Mouse (Mus musculus): ENCODE results near the gene Tmem183a. TPM values are rescaled to one million over a fixed set of nuclear protein-coding genes. Genes with fewer than 3 reads are reported as not detected.
A peak's percentile ranks its signal among the peaks of the same experiment; 100 is the strongest.

Gene Tmem183a
- total RNA-seq, 2 experiments from 2014 or later = 52.0 to 84.7 TPM

DNA sequence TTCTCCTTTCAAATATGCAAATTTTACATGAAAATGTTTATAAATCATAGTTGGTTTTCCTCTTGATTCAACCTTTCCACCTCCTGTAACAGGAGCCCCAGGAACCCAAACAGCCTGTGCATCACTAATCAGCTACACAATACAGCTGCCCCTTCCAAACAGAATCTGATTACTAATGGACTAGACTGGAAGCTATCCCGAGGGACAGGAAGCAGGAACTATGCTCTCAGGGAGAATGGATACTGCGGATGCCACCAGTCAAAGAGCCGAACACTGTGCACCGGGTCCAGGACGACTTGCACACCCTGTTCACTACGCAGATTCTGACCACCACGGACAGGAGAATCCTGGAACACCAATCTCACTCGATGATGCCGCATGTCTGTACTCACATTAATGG is 14.0 kb downstream of the Tmem183a start:
- no peak for ATAC-seq (replicated peaks; ENCODE audit: low FRiP score, poor library complexity, severe bottlenecking)

DNA sequence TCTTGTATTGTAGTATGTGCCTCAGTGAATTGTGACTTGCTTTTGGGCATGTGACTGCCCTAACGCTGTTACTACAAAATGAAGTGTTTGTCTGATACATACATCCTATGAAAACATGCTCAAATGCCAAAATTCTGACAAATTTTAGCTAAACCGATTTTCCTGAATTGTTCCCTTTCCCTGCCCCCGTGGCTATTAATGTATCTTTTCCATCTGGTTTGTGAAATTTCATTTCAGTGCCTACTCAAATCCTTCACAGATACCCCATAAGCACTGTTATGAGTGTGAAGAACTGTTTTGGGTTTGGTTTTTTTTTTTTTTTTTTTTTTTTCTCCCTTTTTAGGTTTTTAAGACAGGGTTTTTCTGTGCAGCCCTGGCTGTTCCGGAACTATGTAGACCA is 16.7 kb downstream of the Tmem183a start:
- no peak for ATAC-seq (replicated peaks; ENCODE audit: low FRiP score, poor library complexity, severe bottlenecking)

GRCm38 (mm10) chr1:134344005-134344950 is 17.5 kb downstream of the Tmem183a start:
- ATAC-seq (replicated peaks; ENCODE audit: low FRiP score, poor library complexity, severe bottlenecking) = peak; percentile 87

DNA sequence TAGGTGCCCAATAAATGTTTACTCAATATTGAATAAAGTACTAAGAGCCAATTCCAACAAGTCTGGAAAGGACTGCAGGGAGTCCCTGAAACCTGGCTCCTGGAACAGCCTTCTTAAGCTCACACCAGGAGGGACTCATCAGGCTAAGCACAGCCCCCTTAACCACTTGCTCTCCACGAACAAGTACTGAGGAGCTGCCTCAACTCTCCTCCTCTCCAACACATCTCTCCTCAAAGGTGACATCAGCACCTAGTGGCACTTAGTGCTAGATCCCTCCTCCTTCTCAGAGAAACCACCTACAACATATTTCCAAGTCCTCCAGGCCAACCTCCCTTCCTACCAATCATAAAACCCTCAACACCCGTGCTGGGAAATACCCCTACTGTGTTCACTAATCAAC is 18.2 kb downstream of the Tmem183a start:
- no peak for ATAC-seq (replicated peaks; ENCODE audit: low FRiP score, poor library complexity, severe bottlenecking)

- ATAC-seq (replicated peaks; ENCODE audit: low FRiP score, poor library complexity, severe bottlenecking) = no peak
These were observed 18.9 kb downstream of the Tmem183a start for GRCm38 (mm10) chr1:134342781-134343310.

DNA sequence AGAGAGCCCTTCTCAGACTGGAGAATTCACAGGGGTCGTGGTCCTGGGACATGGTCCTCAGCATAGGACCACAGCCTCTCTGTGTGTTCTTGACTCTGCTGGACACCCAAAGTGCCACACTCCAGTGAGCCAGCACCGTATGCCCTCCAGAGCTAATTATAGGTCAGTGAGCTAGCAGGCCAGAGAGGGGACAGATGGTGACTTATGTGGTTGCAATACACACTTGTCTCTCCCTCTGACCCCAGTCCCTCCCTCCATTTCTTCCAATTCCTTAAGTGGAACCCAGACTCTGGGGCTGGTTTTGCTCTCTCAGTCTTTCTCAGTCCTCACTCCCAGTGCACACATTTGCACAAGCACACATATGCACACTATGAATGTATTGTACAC is 19.5 kb downstream of the Tmem183a start:
- ATAC-seq (replicated peaks; ENCODE audit: low FRiP score, poor library complexity, severe bottlenecking) = no peak

DNA sequence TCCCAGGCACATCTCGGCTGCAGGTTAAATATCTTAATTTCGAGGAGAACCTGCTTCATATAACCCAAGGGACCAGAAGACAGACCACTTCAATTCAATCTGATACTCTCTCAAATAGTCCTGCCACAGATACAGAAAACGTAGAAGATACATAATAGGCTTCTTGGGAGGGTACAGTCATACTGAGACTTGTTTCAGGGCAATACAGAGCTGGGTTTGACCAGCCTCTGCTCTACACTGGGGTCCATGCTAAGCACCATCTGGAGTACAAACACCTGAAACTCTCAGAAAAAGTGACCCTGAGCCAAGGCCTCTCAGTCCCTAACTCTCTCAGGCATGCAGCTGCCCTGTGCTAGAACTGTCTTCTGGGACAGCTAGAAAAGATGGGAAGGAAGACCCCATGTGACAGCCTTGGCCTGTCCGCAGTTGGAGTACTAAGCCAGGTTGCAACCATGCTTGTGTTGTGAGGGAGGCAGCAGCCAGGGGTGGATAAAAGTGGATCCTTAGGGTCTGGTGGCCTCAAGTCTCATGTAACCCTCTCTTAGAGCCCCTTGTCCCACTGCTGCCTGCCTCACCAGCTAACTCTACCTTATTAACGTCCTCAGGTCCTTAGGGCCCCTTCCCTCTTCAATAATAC is 20.0 kb downstream of the Tmem183a start:
- no peak for ATAC-seq (replicated peaks; ENCODE audit: low FRiP score, poor library complexity, severe bottlenecking)

GRCm38 (mm10) chr1:134339757-134340619 is 21.8 kb downstream of the Tmem183a start:
- no peak for ATAC-seq (replicated peaks; ENCODE audit: low FRiP score, poor library complexity, severe bottlenecking)

- no peak for ATAC-seq (replicated peaks; ENCODE audit: low FRiP score, poor library complexity, severe bottlenecking)
These were observed 22.6 kb downstream of the Tmem183a start for GRCm38 (mm10) chr1:134339162-134339561.

- ATAC-seq (replicated peaks; ENCODE audit: low FRiP score, poor library complexity, severe bottlenecking) = no peak
These were observed 24.6 kb downstream of the Tmem183a start for GRCm38 (mm10) chr1:134336958-134337710.

- no peak; the same call in 1 of the 2 replicates for ATAC-seq (replicated peaks; ENCODE audit: low FRiP score, poor library complexity, severe bottlenecking)
These were observed 25.6 kb downstream of the Tmem183a start for GRCm38 (mm10) chr1:134335924-134336810.

- ATAC-seq (replicated peaks; ENCODE audit: low FRiP score, poor library complexity, severe bottlenecking) = no peak
These were observed 26.4 kb downstream of the Tmem183a start for GRCm38 (mm10) chr1:134335211-134335923.

DNA sequence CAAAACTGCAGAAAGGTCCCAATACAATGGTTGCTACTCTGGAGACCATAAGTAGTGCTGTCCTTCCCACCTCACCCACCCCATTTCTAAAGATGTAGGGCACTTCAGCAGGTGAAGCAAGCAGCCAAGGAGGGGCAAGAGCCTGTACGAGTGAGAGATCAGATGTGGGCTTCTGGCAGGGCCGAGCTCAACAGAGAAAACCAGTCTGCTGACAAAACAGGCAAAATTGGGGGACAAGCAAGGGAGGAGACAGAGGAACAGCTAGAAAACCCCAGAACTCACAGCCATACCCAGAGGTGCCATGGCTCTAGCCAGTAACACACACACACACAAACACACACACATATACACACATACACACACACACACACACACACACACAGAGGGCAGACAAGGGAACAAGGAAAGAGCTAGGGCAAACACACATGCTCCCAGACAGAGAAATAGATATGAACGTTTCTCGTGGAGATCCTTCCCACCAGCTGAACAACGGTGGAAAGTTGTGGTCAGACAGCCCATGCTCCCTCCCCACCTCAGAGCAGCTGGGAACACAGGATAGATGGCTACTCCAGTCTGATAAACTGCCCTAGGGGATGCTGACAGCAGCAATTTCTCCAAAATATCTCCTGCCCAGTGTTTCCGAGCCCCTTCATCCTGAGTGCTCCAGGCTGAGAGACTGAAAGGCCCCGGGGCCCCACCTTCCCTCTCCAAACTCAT is 27.5 kb downstream of the Tmem183a start:
- no peak for ATAC-seq (replicated peaks; ENCODE audit: low FRiP score, poor library complexity, severe bottlenecking)

DNA sequence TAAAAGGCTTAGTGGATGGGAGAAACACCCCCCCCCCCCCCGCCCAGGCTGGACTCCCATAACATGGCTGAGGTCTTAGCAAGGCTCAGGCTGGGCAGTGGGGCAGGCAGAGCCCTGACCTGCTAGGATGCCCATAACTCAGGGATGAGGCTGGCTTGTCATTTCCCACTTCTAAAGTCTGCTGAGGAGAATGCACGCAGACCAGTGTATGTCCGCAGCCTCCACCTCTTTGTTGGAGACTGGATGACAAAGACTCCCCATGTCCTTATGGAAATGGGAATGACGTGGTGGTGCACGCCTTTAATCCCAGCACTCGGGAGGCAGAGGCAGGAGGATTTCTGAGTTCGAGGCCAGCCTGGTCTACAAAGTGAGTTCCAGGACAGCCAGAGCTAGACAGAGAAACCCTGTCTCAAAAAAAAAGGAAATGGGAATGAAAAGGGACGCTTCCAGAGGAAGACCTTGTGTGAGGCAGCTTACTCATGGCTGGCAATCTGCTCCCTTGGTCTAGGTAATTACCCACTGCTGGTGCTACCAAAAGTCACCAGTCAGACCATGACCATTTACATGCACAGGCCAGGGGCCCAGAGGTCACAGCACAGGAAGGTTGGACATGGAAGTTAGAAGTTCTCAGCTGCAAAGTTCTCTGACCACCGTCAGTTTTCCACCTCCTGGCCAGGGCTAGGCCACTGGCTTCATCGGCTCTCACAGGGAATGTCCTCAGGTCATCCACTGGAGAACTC is 28.2 kb downstream of the Tmem183a start:
- ATAC-seq (replicated peaks; ENCODE audit: low FRiP score, poor library complexity, severe bottlenecking) = no peak

- ATAC-seq (replicated peaks; ENCODE audit: low FRiP score, poor library complexity, severe bottlenecking) = no peak
These were observed 29.0 kb downstream of the Tmem183a start, which contains the start of gene Ppfia4 for GRCm38 (mm10) chr1:134332770-134333271. TSS of gene Ppfia4 (minus strand) at chr1:134332928.

Measured in erythroid progenitor cell, adult 5-6 weeks (primary cell).